Mouse (Mus musculus): ENCODE measurements at regions not wholly inside any gene's neighbourhood (a gene's known extent, or its start where the extent isn't known, plus 50 kb on each side); places are given as distances from the start of the nearest gene placed in this dataset.
A peak's percentile ranks its signal among the peaks of the same experiment; 100 is the strongest.
"Not testable (repeated sequence)": the region's sequence is repeated elsewhere in the genome, so short reads cannot be mapped to it uniquely, and the experiment has no call there.

- DNase-seq (ENCODE audit: low spot score in 2 of 2), result no peak
Observed at GRCm38 (mm10) chr11:22420003-22420723, 78.1 kb upstream of the Ehbp1 start.

- DNase-seq (ENCODE audit: low spot score in 2 of 2), result no peak
Observed at GRCm38 (mm10) chr11:22421762-22422161, 79.7 kb upstream of the Ehbp1 start.

- peak; percentile 19 to 26 for DNase-seq (ENCODE audit: low spot score in 2 of 2)
Observed at GRCm38 (mm10) chr11:22437140-22437850, 74.6 kb upstream of the Tmem17 start.

GRCm38 (mm10) chr11:22437851-22438215, 74.1 kb upstream of the Tmem17 start:
- DNase-seq (ENCODE audit: low spot score in 2 of 2), result no peak

DNA sequence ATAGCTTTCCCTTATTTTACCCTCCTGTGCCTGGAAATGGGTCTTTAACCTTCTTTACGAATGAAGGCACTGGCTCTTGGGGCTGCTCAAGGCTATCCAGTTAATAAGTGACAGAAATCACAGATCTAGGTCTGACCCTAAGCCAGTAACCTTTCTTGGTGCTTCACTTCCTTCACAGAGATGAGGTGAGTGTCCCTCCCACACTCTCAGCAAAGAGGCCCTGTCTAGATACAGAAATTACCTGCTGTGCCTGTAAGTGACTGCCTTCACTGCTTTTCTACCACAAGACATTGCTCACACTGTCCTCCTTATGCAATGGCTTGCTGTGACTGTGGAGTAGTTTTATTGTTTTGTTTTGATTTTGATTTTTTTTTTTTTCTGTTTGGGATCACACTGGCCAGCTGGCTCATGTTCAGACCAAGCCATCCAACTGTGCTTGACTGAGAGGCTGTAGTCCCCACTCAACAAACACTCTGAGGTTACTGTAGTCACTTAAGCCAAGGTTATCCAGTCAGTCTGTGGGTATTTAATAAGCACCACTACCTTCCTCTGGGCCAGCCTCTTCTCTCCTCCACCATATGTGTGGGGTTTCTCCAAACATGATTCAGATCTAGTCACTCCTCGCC, 73.3 kb upstream of the Tmem17 start:
- DNase-seq (ENCODE audit: low spot score in 2 of 2), result no peak

- DNase-seq (ENCODE audit: low spot score in 2 of 2), result no peak
Observed at GRCm38 (mm10) chr11:22440521-22440920, 71.4 kb upstream of the Tmem17 start.

DNA sequence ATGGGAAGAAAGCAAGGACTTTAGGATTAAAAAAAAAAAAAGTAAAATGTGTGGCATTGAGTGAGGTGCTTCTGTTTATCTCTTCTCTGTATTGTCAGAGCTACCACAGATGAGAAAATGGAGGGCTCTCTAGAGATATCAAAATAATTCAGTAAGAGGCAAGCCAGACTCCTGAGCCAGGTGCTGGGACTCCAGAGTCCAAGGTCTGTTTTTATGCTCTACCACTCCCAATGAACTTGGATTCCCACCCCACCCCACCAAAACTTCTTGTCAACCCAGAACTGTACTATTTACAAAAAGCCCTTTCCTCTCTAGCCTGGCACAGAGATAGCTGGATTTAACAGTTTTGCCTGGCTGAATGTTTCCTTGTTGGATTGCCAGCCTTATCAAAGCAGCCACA, 58.7 kb upstream of the Tmem17 start:
- no peak for DNase-seq (ENCODE audit: low spot score in 2 of 2)

DNA sequence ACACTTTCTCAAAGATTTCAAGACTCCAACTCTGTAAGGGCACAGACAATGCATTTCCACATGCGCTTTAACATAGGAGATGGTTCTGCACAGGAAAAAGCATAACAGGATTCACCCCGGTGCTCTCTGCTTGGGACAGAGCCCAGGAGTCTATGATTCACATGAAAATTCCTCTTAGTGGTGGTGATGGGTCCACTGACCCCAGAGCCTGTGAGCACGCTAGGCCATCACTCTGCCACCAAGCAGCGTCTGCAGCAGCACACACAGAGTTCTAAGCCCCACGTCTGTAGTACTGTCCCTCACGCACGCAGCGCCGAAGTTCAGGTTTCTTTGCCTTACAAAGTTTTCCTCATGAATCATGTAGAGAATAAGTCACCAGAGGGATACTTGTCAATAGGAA, 55.6 kb upstream of the Tmem17 start:
- DNase-seq (ENCODE audit: low spot score in 2 of 2), result no peak

DNA sequence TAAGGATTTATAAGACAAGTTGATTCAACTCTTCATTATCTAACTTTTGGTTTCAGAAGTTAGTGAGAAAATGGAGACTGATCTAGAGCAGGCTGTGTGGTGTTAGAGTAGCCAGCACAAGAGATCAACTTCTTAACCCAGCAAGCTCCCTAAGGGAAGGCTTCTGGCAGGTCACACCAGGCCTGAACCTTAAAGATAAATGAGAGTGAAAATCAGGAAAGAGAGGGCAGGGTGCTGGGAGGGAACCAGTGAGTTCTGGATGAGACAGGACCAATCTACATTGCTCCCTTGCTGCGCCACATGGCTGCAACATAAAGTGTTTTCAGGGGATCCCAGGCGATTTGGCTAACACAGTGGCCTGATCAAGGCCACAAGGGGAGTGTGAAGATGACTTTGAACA, 54.7 kb upstream of the Tmem17 start:
- DNase-seq (ENCODE audit: low spot score in 2 of 2), result no peak

DNA sequence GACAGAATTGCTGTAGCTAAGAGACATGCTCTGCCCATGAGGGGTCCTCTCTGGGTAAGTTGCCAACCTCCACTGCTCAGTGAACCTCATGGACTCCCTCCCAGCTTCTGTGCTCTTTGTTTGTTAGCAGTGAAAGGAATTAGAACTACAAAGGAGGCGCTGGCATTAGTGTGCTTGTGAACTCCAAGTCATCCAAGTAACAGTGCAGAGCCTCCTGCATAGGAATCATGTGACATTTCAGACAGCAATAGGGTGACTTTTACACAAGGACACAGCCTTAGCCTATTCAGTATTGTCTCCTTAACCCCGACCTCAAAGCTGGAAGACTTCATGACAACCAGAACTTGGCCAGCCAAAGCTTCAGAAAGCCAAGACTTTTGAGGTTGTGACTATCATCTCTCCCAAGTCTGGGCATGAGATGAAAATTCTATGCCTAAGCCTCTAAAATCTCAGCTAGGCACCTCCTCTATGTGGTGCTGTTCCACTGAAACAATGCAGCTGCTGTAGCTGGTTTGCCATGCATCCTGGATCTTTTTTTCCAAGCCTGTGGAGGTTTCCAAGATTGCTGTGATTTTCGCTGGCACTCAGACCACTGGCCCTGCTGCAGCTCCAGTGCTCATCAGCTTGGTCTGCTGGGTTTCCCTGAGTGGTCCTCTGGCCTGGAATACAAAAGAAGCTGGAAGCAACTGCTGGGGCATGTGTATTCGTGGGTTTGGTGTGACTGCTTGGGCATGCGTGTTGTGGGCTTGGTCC, 52.8 kb upstream of the Tmem17 start:
- DNase-seq (ENCODE audit: low spot score in 2 of 2), result peak; percentile 18 to 23

- DNase-seq (ENCODE audit: low spot score in 2 of 2), result not testable (repeated sequence)
Observed at GRCm38 (mm10) chr11:22461019-22461735, 50.7 kb upstream of the Tmem17 start.

Data from frontal cortex, postnatal 10 days (tissue).